Mouse (Mus musculus): Measurements from ENCODE around the gene Il21. TPM values are rescaled to one million over a fixed set of nuclear protein-coding genes. Genes with fewer than 3 reads are reported as not detected.

Gene Il21
- total and polyA plus RNA-seq, 3 experiments: not detected

DNA sequence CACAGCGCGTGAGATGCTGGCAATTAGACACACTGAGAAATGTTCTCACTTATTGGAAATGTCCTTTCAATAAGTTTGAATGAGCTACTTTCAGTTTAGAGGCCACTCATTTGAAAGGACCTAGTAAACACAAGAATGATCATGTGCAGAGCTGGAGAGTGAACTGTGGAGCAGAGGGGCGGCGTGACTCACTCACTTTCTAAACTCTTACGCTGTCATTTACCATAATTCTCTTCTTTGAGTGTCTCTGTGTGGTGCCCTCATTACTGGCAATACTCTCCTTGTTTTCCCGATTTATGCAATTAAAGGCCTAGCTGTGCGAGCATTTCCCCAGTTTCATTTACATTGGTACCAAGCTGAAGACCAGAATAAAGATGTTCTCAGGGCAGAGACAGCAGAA lies 1.3 kb downstream of the Il21 start:
- TF ChIP-seq POLR2A (IDR thresholded peaks at IDR 0.05; ENCODE audit: insufficient read depth, low read depth, low read length): no peak
- no peak for TF ChIP-seq CTCF (IDR thresholded peaks at IDR 0.05)
- no peak for TF ChIP-seq EP300 (IDR thresholded peaks at IDR 0.05; ENCODE audit: insufficient read depth, low read depth, low read length)
- Histone ChIP-seq H3K4me1 (ENCODE audit: control insufficient read depth, insufficient read depth, low read length) (no peaks in the 10 kb centered on the region), H3K79me2 (replicated peaks; ENCODE audit: control insufficient read depth, insufficient read depth, low read length) (no peaks in the 10 kb centered on the region)

DNA sequence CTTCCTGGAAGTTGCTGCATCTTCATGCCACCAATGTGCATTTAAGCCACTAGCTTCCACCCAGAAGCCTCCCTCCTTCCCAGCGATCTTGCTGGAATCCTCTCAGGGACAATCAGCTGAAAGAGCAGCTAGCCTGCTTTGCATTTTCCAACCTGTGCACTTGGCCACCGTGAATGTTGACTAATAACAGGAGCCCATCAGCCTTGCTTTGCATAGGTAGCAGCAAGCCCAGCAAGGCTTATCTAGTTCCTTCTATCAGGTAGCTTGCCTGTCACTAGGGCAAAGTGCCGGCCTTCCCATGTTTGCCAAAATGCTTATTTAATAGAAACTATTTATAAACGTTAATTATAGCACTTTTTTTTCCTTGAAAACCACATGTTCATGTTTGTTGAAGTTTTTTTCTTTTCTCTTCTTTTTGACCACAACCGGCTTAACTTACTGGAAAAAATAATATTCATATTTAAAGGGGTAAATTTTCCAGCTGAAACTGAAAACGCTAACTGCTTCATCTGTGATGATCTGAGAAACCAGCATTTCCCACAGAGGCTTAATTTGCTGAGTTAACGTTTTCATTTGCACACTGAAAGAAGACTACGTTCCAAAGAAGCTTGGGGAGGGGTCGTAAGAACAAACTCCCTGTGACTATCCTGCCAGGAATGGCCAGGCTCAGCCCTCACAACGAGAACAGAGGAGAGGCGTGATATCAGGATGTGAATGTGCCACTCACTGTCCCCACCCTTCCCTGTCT lies 3.2 kb downstream of the Il21 start:
- Histone ChIP-seq H3K4me1 (ENCODE audit: control insufficient read depth, insufficient read depth, low read length) (no peaks in the 10 kb centered on the region), H3K79me2 (replicated peaks; ENCODE audit: control insufficient read depth, insufficient read depth, low read length) (no peaks in the 10 kb centered on the region), H3K27me3 (ENCODE audit: control insufficient read depth, insufficient read depth, low read length) (no peaks in the 10 kb centered on the region), H3K9ac (ENCODE audit: low read depth, low read length) (no peak overlapping the region), H3K27ac (no peak overlapping the region), H3K4me3 (no peak overlapping the region), H3K36me3 (ENCODE audit: control insufficient read depth, insufficient read depth, low read length) (no peaks in the 10 kb centered on the region)
- intact Hi-C loops (cut with DNase I): no loop called here
- TF ChIP-seq EP300 (IDR thresholded peaks at IDR 0.05; ENCODE audit: insufficient read depth, low read depth, low read length) (no peak), CTCF (IDR thresholded peaks at IDR 0.05) (no peak), POLR2A (IDR thresholded peaks at IDR 0.05; ENCODE audit: insufficient read depth, low read depth, low read length) (no peak)
- no peak for DNase-seq
- 55% methylated on average over 11 of the region's 11 CpGs for WGBS

More for the DNA sequence above, 1.3 kb downstream of the Il21 start:
- Histone ChIP-seq H3K9ac (ENCODE audit: low read depth, low read length) (no peak overlapping the region), H3K36me3 (ENCODE audit: control insufficient read depth, insufficient read depth, low read length) (no peaks in the 10 kb centered on the region), H3K27ac (no peak overlapping the region), H3K4me3 (no peak overlapping the region), H3K27me3 (ENCODE audit: control insufficient read depth, insufficient read depth, low read length) (no peaks in the 10 kb centered on the region)
- DNase-seq: no peak
- intact Hi-C loops (cut with DNase I): no loop called here
- WGBS: 92% methylated on average over 7 of the region's 7 CpGs

DNA sequence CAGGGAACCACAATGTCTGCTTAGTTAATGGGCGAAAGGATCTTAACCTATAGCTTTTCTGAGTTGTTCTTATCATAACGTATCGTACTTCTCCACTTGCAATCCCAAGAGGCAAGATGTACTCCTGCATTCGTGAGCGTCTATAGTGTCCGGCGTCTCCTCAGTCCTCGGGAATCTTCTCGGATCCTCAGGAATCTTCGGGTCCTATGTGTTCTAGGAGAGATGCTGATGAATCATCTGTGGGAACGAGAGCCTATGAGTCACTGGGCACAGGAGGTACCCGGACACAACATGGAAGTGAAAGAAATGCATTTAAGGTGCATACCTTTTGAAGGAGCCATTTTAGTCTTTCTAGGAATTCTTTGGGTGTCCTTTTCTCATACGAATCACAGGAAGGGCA lies 7.3 kb downstream of the Il21 start:
- no peaks in the 10 kb centered on the region for H3K27me3 ChIP-seq (ENCODE audit: control insufficient read depth, insufficient read depth, low read length)
- H3K4me3 ChIP-seq: no peak overlapping the region
- TF ChIP-seq POLR2A (IDR thresholded peaks at IDR 0.05; ENCODE audit: insufficient read depth, low read depth, low read length) (no peak), CTCF (IDR thresholded peaks at IDR 0.05) (no peak), EP300 (IDR thresholded peaks at IDR 0.05; ENCODE audit: insufficient read depth, low read depth, low read length) (no peak)
- no peak overlapping the region for H3K9ac ChIP-seq (ENCODE audit: low read depth, low read length)
- 86% methylated on average over 13 of the region's 13 CpGs for WGBS
- H3K79me2 ChIP-seq (replicated peaks; ENCODE audit: control insufficient read depth, insufficient read depth, low read length): no peaks in the 10 kb centered on the region
- H3K4me1 ChIP-seq (ENCODE audit: control insufficient read depth, insufficient read depth, low read length): no peaks in the 10 kb centered on the region
- no peak overlapping the region for H3K27ac ChIP-seq
- intact Hi-C loops (cut with DNase I): no loop called here
- no peaks in the 10 kb centered on the region for H3K36me3 ChIP-seq (ENCODE audit: control insufficient read depth, insufficient read depth, low read length)
- no peak for DNase-seq

DNA sequence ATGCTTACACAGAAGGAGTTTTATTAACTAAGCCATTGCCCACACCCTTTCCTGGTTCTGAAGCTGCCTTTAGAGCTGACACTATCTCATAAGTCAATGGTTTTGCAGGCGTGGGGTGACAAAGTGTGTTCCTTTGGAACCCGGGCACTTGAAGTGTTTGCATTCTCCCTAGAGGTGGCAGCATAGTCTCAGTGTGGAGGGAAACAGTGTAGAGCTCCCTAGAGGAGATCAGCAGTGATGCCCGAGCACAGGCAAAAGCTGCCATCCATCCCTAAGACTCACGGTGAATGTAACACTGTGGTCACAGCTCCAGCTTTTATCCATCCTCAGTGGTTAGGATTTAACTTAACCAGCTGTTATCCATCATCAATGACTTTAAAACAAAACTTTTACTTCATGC lies 13.4 kb downstream of the Il21 start:
- H3K27ac ChIP-seq: no peak overlapping the region
- TF ChIP-seq EP300 (IDR thresholded peaks at IDR 0.05; ENCODE audit: insufficient read depth, low read depth, low read length) (no peak), CTCF (IDR thresholded peaks at IDR 0.05) (peak; percentile 68), POLR2A (IDR thresholded peaks at IDR 0.05; ENCODE audit: insufficient read depth, low read depth, low read length) (no peak)
- DNase-seq: no peak
- H3K4me3 ChIP-seq: no peak overlapping the region
- no peaks in the 10 kb centered on the region for H3K79me2 ChIP-seq (replicated peaks; ENCODE audit: control insufficient read depth, insufficient read depth, low read length)
- intact Hi-C loops (cut with DNase I): no loop called here
- H3K36me3 ChIP-seq (ENCODE audit: control insufficient read depth, insufficient read depth, low read length): no peaks in the 10 kb centered on the region
- H3K4me1 ChIP-seq (ENCODE audit: control insufficient read depth, insufficient read depth, low read length): no peaks in the 10 kb centered on the region
- no peaks in the 10 kb centered on the region for H3K27me3 ChIP-seq (ENCODE audit: control insufficient read depth, insufficient read depth, low read length)
- no peak overlapping the region for H3K9ac ChIP-seq (ENCODE audit: low read depth, low read length)
- WGBS: 15% methylated on average over 4 of the region's 4 CpGs

DNA sequence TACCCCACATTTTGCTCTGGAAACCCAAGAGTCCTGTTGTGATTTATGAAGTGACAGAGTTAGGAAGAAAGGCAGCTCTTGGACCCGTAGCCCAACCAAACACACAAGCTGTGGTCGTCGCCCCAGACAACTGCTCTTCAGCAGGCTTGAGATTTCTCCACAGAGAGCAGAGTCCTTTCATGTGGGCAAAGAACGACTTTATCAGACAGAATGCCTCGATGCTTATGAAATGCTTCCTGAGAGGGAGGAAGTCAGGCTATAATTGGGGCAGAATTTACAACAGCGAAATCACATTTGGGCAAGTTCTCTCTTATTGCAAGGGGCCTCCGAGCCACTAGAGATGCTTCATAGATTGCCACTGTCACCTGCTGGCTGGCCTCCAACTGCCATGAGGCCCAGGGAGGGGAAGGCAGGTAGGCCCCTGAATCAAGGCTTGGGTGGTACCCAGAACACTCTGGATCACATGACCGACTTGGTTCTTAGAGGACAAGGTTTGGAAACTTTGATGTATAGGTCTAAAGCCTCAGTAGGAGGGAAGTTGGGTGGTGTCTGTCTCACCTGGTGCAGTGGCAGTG lies 27.1 kb downstream of the Il21 start:
- intact Hi-C loops (cut with DNase I): loop anchor here (10.0 kb wide), 2 partner anchors 209 to 371 kb away; partner anchors contain the start of gene Spata5
- Histone ChIP-seq H3K27me3 (ENCODE audit: control insufficient read depth, insufficient read depth, low read length) (no peaks in the 10 kb centered on the region), H3K36me3 (ENCODE audit: control insufficient read depth, insufficient read depth, low read length) (no peaks in the 10 kb centered on the region), H3K27ac (no peak overlapping the region), H3K79me2 (replicated peaks; ENCODE audit: control insufficient read depth, insufficient read depth, low read length) (no peaks in the 10 kb centered on the region), H3K9ac (ENCODE audit: low read depth, low read length) (no peak overlapping the region), H3K4me1 (ENCODE audit: control insufficient read depth, insufficient read depth, low read length) (no peaks in the 10 kb centered on the region; the same call in 1 of the 2 replicates), H3K4me3 (no peak overlapping the region)
- WGBS: 59% methylated on average over 8 of the region's 8 CpGs
- no peak for DNase-seq
- TF ChIP-seq CTCF (IDR thresholded peaks at IDR 0.05) (no peak), EP300 (IDR thresholded peaks at IDR 0.05; ENCODE audit: insufficient read depth, low read depth, low read length) (no peak), POLR2A (IDR thresholded peaks at IDR 0.05; ENCODE audit: insufficient read depth, low read depth, low read length) (no peak)

DNA sequence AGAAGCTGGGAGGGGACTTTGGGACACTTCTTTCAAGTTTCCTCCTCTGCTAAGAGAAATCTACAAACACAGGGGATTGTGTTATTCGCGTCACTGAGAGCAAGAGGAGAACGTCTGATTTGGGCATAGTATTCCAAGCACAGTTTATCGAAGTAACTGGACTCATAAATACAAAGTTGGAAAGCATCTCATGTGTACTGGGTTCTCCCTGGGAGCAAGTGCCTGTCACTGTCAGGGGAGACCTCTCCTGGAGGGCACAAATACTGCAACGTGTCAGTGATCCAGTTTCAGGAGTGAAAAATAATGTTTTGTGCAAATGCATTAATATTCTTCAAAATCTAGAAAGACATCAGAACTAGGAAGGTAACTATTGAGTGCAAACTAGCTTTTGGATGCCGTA lies 27.9 kb downstream of the Il21 start:
- H3K4me1 ChIP-seq (ENCODE audit: control insufficient read depth, insufficient read depth, low read length): no peaks in the 10 kb centered on the region; the same call in 1 of the 2 replicates
- intact Hi-C loops (cut with DNase I): loop anchor here (1.0 to 10.0 kb wide), 4 partner anchors 131 to 567 kb away; partner anchors contain the start of gene Spata5
- 15% methylated on average over 6 of the region's 6 CpGs for WGBS
- no peaks in the 10 kb centered on the region for H3K79me2 ChIP-seq (replicated peaks; ENCODE audit: control insufficient read depth, insufficient read depth, low read length)
- 0 out of 2 replicates have a peak, but pooled peaks have one; percentile 44 for TF ChIP-seq EP300 (IDR thresholded peaks at IDR 0.05; ENCODE audit: insufficient read depth, low read depth, low read length)
- TF ChIP-seq POLR2A (IDR thresholded peaks at IDR 0.05; ENCODE audit: insufficient read depth, low read depth, low read length): no peak
- TF ChIP-seq CTCF (IDR thresholded peaks at IDR 0.05): peak; percentile 73
- peak; percentile 26 to 32 for DNase-seq
- H3K27me3 ChIP-seq (ENCODE audit: control insufficient read depth, insufficient read depth, low read length): no peaks in the 10 kb centered on the region
- peak overlapping the region; percentile 46 for H3K4me3 ChIP-seq
- H3K27ac ChIP-seq: peak overlapping the region; percentile 47
- no peaks in the 10 kb centered on the region for H3K36me3 ChIP-seq (ENCODE audit: control insufficient read depth, insufficient read depth, low read length)
- H3K9ac ChIP-seq (ENCODE audit: low read depth, low read length): no peak overlapping the region
